Mouse (Mus musculus): Measurements from ENCODE around the gene Psd.

- peak; percentile 63 for TF ChIP-seq CTCF (IDR thresholded peaks at IDR 0.05; ENCODE audit: borderline replicate concordance, extremely low read depth, insufficient read depth, insufficient read length)
- TF ChIP-seq POLR2A (IDR thresholded peaks at IDR 0.05; ENCODE audit: borderline replicate concordance, extremely low read depth, insufficient read depth, insufficient read length, poor library complexity, severe bottlenecking): peak; percentile 35; the same call in 1 of the 2 replicates
These were observed 11.5 kb upstream of the Psd start, which contains the start of gene Cuedc2 for GRCm38 (mm10) chr19:46338331-46338936.
